Mouse (Mus musculus) c-Kit-negative CD71-positive TER-119-positive erythroid progenitor cells, embryonic 14.5 days (primary cell): ENCODE results near the gene Olfr389.

Experiments
- DNase-seq: peaks from one replicate; pipeline ENCODE4 v3.0.0-alpha.2; 2013; ENCODE audit warnings: low read depth, low spot score

The Olfr389 gene

GRCm38 (mm10) chr11:73780613-73781012 lies at the start of gene Olfr389:
Gene Olfr389 (minus strand): TSS chr11:73780713.
- DNase-seq: no peak

GRCm38 (mm10) chr11:73816949-73817348 lies 36.4 kb upstream of the Olfr389 start, which contains the start of gene Olfr392:
Gene Olfr392 (minus strand): TSS chr11:73817049.
- no peak for DNase-seq

GRCm38 (mm10) chr11:73802952-73803351 lies 22.4 kb upstream of the Olfr389 start, which contains the start of gene Olfr391-ps:
Gene Olfr391-ps (minus strand): TSS chr11:73803052.
- DNase-seq: no peak

- DNase-seq: no peak
Measured at GRCm38 (mm10) chr11:73782664-73783063, 2.2 kb upstream of the Olfr389 start, which contains the start of gene Olfr390. Gene Olfr390 (plus strand): TSS chr11:73782964.

- no peak for DNase-seq
Measured at GRCm38 (mm10) chr11:73759115-73759514, 21.4 kb downstream of the Olfr389 start.
